Mouse (Mus musculus) liver, embryonic 14.5 days (tissue): Measurements from ENCODE around the gene Bms1. TPM values are rescaled to one million over a fixed set of nuclear protein-coding genes. Genes with fewer than 3 reads are reported as not detected.

Experiments used
- ATAC-seq: fragments of 200-750 bp; cut with Nextera tagmentation; 2 replicates; pipeline ENCODE4 v1.8.0; 2017; ENCODE audit warnings: moderate number of reproducible peaks, mild to moderate bottlenecking, moderate library complexity; ENCODE audit not compliant: insufficient read depth
- DNase-seq, 3 experiments: peaks; one replicate each; pipeline ENCODE4 v3.0.0-alpha.2; 2012 to 2013; ENCODE audit warnings: low read depth in 3 of 3, low spot score in 3 of 3
- H3K27ac ChIP-seq: fragments of 300-500 bp; sonication (generic); 2 replicates; pipeline ENCODE4 v1.5.1; 2014; ENCODE audit warnings: moderate library complexity, mild to moderate bottlenecking, control low read depth, inconsistent platforms
- H3K27me3 ChIP-seq: fragments of 300-500 bp; sonication (generic); 2 replicates; pipeline ENCODE4 v1.6.1; 2014; ENCODE audit warnings: mild to moderate bottlenecking, low read length, moderate library complexity; ENCODE audit not compliant: control insufficient read depth, insufficient read depth
- H3K36me3 ChIP-seq: fragments of 300-500 bp; sonication (generic); replicated peaks from 2 replicates; pipeline ENCODE4 v1.6.1; 2014; ENCODE audit warnings: low read depth; ENCODE audit not compliant: control insufficient read depth, insufficient read depth
- H3K4me1 ChIP-seq, 2 experiments: fragments of 200-500 bp in 1 of 2; fragments of 300-500 bp in 1 of 2; sonication (generic) in 1 of 2; replicated peaks; 2 replicates each; pipeline ENCODE4 v1.6.1; 2012 to 2014; ENCODE audit warnings: antibody characterized with exemption in 1 of 2, inconsistent platforms in 1 of 2, low read length in 1 of 2; ENCODE audit not compliant: control insufficient read depth in 2 of 2, insufficient read depth in 2 of 2
- H3K4me2 ChIP-seq: fragments of 300-500 bp; sonication (generic); 2 replicates; pipeline ENCODE4 v1.6.1; 2014; ENCODE audit warnings: low read depth, mild to moderate bottlenecking, control low read depth, moderate library complexity
- H3K4me3 ChIP-seq, 2 experiments: fragments of 200-500 bp in 1 of 2; fragments of 300-500 bp in 1 of 2; sonication (generic) in 1 of 2; 2 replicates each; pipeline ENCODE4 v1.5.1; 2012 to 2014; ENCODE audit warnings: low read depth in 2 of 2, low read length in 2 of 2, mild to moderate bottlenecking in 2 of 2, control low read depth in 1 of 2, inconsistent platforms in 1 of 2, moderate library complexity in 1 of 2; ENCODE audit not compliant: insufficient read depth in 1 of 2
- H3K9ac ChIP-seq: fragments of 300-500 bp; sonication (generic); replicated peaks from 2 replicates; pipeline ENCODE4 v1.6.1; 2014; ENCODE audit warnings: mild to moderate bottlenecking, control low read depth, moderate library complexity
- H3K9me3 ChIP-seq: fragments of 300-500 bp; sonication (generic); 2 replicates; pipeline ENCODE4 v1.6.1; 2016; ENCODE audit warnings: low read length, mixed read lengths; ENCODE audit not compliant: control insufficient read depth
- CTCF ChIP-seq: IDR thresholded peaks from 2 replicates; pipeline ENCODE4 v1.5.1; 2016; ENCODE audit warnings: antibody characterized with exemption, low read depth, control low read depth
- EP300 ChIP-seq: IDR thresholded peaks from 2 replicates; pipeline ENCODE4 v1.6.1; 2016; ENCODE audit warnings: antibody characterized with exemption, low read depth
- WGBS: fragments of 180-500 bp; shearing (Covaris S2); extraction: QIAGEN DNeasy Blood & Tissue Kit; methylation state at CpG from one replicate; pipeline ENCODE4 v1.1.7; 2014; ENCODE audit not compliant: insufficient replicate concordance; 5-methylcytosine and 5-hydroxymethylcytosine counted together
- polyA plus RNA-seq, 2 experiments: library from polyadenylated mRNA; depleted of rRNA in 1 of 2; stranded (reverse) in 1 of 2; unstranded in 1 of 2; fragments of >200 nt; fragmentation: Nextera tagmentation in 1 of 2; extraction: Ambion mirVana in 1 of 2; gene quantifications; 2 replicates each; pipeline versions ENCODE4 v1.2.1 to v1.2.3; 2012 to 2014

Gene Bms1
- polyA plus RNA-seq, 2 experiments: 10.7 to 13.2 TPM

- Histone ChIP-seq H3K9ac (no peak overlapping the region), H3K4me1 (no peaks in the 10 kb centered on the region), H3K9me3 (no peaks in the 10 kb centered on the region), H3K36me3 (no peaks in the 10 kb centered on the region), H3K4me3 (no peak overlapping the region), H3K4me2 (no peak overlapping the region), H3K27ac (no peak overlapping the region), H3K27me3 (no peaks in the 10 kb centered on the region; the same call in 1 of the 2 replicates)
- 56% methylated on average over 9 of the region's 10 CpGs for WGBS
- TF ChIP-seq EP300: no peak
- TF ChIP-seq CTCF: no peak
- DNase-seq: no peak
- ATAC-seq: no peak
Observed at GRCm38 (mm10) chr6:118377611-118378010, 41.7 kb downstream of the Bms1 start.

GRCm38 (mm10) chr6:118376023-118376422, 43.3 kb downstream of the Bms1 start:
- Histone ChIP-seq H3K27me3 (no peaks in the 10 kb centered on the region; the same call in 1 of the 2 replicates), H3K9me3 (no peaks in the 10 kb centered on the region), H3K36me3 (no peaks in the 10 kb centered on the region), H3K27ac (no peak overlapping the region), H3K9ac (no peak overlapping the region), H3K4me3 (no peak overlapping the region), H3K4me1 (no peaks in the 10 kb centered on the region), H3K4me2 (no peak overlapping the region)
- no peak for TF ChIP-seq EP300
- TF ChIP-seq CTCF: no peak
- WGBS: 24% methylated on average over 10 of the region's 10 CpGs
- DNase-seq (no peak), ATAC-seq (no peak)

GRCm38 (mm10) chr6:118375457-118375856, 43.8 kb downstream of the Bms1 start:
- no peak for TF ChIP-seq CTCF
- TF ChIP-seq EP300: no peak
- ATAC-seq (no peak), DNase-seq (no peak)
- Histone ChIP-seq H3K4me2 (no peak overlapping the region), H3K27ac (no peak overlapping the region), H3K27me3 (no peaks in the 10 kb centered on the region; the same call in 1 of the 2 replicates), H3K9ac (no peak overlapping the region), H3K9me3 (no peaks in the 10 kb centered on the region), H3K36me3 (no peaks in the 10 kb centered on the region), H3K4me3 (no peak overlapping the region), H3K4me1 (no peaks in the 10 kb centered on the region)
- 24% methylated on average over 3 of the region's 3 CpGs for WGBS

GRCm38 (mm10) chr6:118375026-118375425, 44.2 kb downstream of the Bms1 start:
- TF ChIP-seq EP300: no peak
- TF ChIP-seq CTCF: no peak
- ATAC-seq: no peak

GRCm38 (mm10) chr6:118373294-118373693, 46.0 kb downstream of the Bms1 start:
- Histone ChIP-seq H3K9me3 (no peaks in the 10 kb centered on the region), H3K27ac (no peak overlapping the region), H3K36me3 (no peaks in the 10 kb centered on the region), H3K4me1 (no peaks in the 10 kb centered on the region), H3K9ac (no peak overlapping the region), H3K4me2 (no peak overlapping the region), H3K27me3 (no peaks in the 10 kb centered on the region; the same call in 1 of the 2 replicates), H3K4me3 (no peak overlapping the region)
- ATAC-seq: no peak
- 28% methylated on average over 5 of the region's 5 CpGs for WGBS
- TF ChIP-seq CTCF: peak; percentile 77
- TF ChIP-seq EP300: no peak
- DNase-seq: no peak

More at GRCm38 (mm10) chr6:118375026-118375425, 44.2 kb downstream of the Bms1 start:
- no peak for DNase-seq
- no peaks in the 10 kb centered on the region for H3K36me3 ChIP-seq
- H3K4me1 ChIP-seq: no peaks in the 10 kb centered on the region
- H3K27me3 ChIP-seq: no peaks in the 10 kb centered on the region; the same call in 1 of the 2 replicates
- H3K4me3 ChIP-seq: no peak overlapping the region
- H3K9ac ChIP-seq: no peak overlapping the region
- no peak overlapping the region for H3K27ac ChIP-seq
- no peaks in the 10 kb centered on the region for H3K9me3 ChIP-seq
- 46% methylated on average over 3 of the region's 3 CpGs for WGBS
- no peak overlapping the region for H3K4me2 ChIP-seq
